Mouse (Mus musculus): Measurements from ENCODE around the gene Plppr1. TPM values are rescaled to one million over a fixed set of nuclear protein-coding genes. Genes with fewer than 3 reads are reported as not detected.

Plppr1 gene
- polyA plus RNA-seq, 1 experiment from 2014 or later, result 60.2 TPM

GRCm38 (mm10) chr4:49102769-49103193, 43.7 kb downstream of the Plppr1 start:
- Histone ChIP-seq H3K9me3 (ENCODE audit: control insufficient read depth, low read length) (no peaks in the 10 kb centered on the region), H3K9ac (replicated peaks; ENCODE audit: low read depth, low read length) (no peak overlapping the region), H3K4me3 (replicated peaks; ENCODE audit: low read length) (no peak overlapping the region), H3K27me3 (replicated peaks; ENCODE audit: control insufficient read depth, insufficient read depth, low read length) (no peaks in the 10 kb centered on the region), H3K4me1 (replicated peaks; ENCODE audit: control insufficient read depth, insufficient read depth, low read length) (peaks cover 10% of the 10 kb centered on the region), H3K36me3 (ENCODE audit: control insufficient read depth, insufficient read depth) (no peaks in the 10 kb centered on the region), H3K27ac (ENCODE audit: low read length) (no peak overlapping the region), H3K4me2 (ENCODE audit: low read length) (no peak overlapping the region)
- ATAC-seq, result no peak
- 81% methylated on average over 4 of the region's 4 CpGs for WGBS

- no peaks in the 10 kb centered on the region for H3K9me3 ChIP-seq (ENCODE audit: control insufficient read depth, low read length)
- H3K27ac ChIP-seq (ENCODE audit: low read length), result no peak overlapping the region
- no peaks in the 10 kb centered on the region for H3K36me3 ChIP-seq (ENCODE audit: control insufficient read depth, insufficient read depth)
- no peaks in the 10 kb centered on the region for H3K27me3 ChIP-seq (replicated peaks; ENCODE audit: control insufficient read depth, insufficient read depth, low read length)
- H3K4me1 ChIP-seq (replicated peaks; ENCODE audit: control insufficient read depth, insufficient read depth, low read length), result peaks cover 11% of the 10 kb centered on the region
- no peak overlapping the region for H3K4me3 ChIP-seq (replicated peaks; ENCODE audit: low read length)
- no peak overlapping the region for H3K4me2 ChIP-seq (ENCODE audit: low read length)
- WGBS, result 93% methylated on average over 8 of the region's 8 CpGs
- H3K9ac ChIP-seq (replicated peaks; ENCODE audit: low read depth, low read length), result no peak overlapping the region
- ATAC-seq, result no peak
Observed at GRCm38 (mm10) chr4:49104860-49105259, 45.8 kb downstream of the Plppr1 start.

DNA sequence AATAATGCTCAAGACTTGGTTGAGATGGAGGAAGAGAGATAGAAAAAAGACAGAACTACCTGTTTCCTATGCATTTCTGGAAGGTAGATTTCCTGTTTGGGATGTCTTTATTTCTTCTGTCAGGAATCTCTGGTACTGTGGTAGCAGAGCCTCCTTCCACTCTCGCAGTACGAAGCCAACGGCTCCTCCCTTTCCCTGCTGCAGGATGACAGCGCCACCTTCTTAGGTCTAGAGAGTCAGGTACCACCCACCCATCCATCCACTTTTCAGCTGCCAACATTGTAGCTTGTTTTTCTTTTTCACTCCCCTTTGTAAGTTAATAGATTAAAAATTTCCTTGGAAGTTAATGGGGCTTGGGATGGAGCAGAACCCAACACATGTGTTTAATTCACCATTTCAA, 48.8 kb downstream of the Plppr1 start:
- no peaks in the 10 kb centered on the region for H3K9me3 ChIP-seq (ENCODE audit: control insufficient read depth, low read length)
- peaks cover 4% of the 10 kb centered on the region; the same call in 1 of the 2 replicates for H3K4me1 ChIP-seq (replicated peaks; ENCODE audit: control insufficient read depth, insufficient read depth, low read length)
- no peaks in the 10 kb centered on the region for H3K36me3 ChIP-seq (ENCODE audit: control insufficient read depth, insufficient read depth)
- ATAC-seq, result no peak
- H3K4me3 ChIP-seq (replicated peaks; ENCODE audit: low read length), result no peak overlapping the region
- H3K4me2 ChIP-seq (ENCODE audit: low read length), result no peak overlapping the region
- H3K27me3 ChIP-seq (replicated peaks; ENCODE audit: control insufficient read depth, insufficient read depth, low read length), result no peaks in the 10 kb centered on the region
- WGBS, result 91% methylated on average over 4 of the region's 4 CpGs
- H3K27ac ChIP-seq (ENCODE audit: low read length), result no peak overlapping the region
- no peak overlapping the region for H3K9ac ChIP-seq (replicated peaks; ENCODE audit: low read depth, low read length)

DNA sequence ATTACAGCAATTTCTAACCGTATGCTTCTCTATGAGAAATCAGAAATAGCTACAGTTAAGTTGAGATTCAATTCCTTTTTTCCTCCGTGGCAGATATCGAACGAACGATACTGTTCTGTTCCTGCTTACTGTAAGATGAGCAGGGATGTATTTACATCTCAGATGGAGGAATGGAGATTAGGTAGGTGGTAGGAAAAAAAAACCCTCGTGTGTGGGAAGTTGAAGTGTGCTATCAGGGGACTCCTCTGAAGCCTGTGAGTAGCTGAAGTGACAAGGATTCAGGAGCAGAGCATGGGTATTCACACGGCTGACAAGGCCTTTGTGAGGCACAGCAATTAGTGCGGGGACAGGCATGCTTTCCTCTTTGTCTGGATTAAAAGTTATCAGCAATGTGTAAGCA, 49.3 kb downstream of the Plppr1 start:
- peaks cover 4% of the 10 kb centered on the region; the same call in 1 of the 2 replicates for H3K4me1 ChIP-seq (replicated peaks; ENCODE audit: control insufficient read depth, insufficient read depth, low read length)
- H3K4me2 ChIP-seq (ENCODE audit: low read length), result no peak overlapping the region
- H3K9ac ChIP-seq (replicated peaks; ENCODE audit: low read depth, low read length), result no peak overlapping the region
- no peaks in the 10 kb centered on the region for H3K36me3 ChIP-seq (ENCODE audit: control insufficient read depth, insufficient read depth)
- ATAC-seq, result no peak
- 46% methylated on average over 8 of the region's 8 CpGs for WGBS
- H3K4me3 ChIP-seq (replicated peaks; ENCODE audit: low read length), result no peak overlapping the region
- H3K27ac ChIP-seq (ENCODE audit: low read length), result no peak overlapping the region
- H3K27me3 ChIP-seq (replicated peaks; ENCODE audit: control insufficient read depth, insufficient read depth, low read length), result no peaks in the 10 kb centered on the region
- H3K9me3 ChIP-seq (ENCODE audit: control insufficient read depth, low read length), result no peaks in the 10 kb centered on the region

- H3K4me1 ChIP-seq (replicated peaks; ENCODE audit: control insufficient read depth, insufficient read depth, low read length), result peaks cover 4% of the 10 kb centered on the region; the same call in 1 of the 2 replicates
- H3K9me3 ChIP-seq (ENCODE audit: control insufficient read depth, low read length), result no peaks in the 10 kb centered on the region
- no peaks in the 10 kb centered on the region for H3K36me3 ChIP-seq (ENCODE audit: control insufficient read depth, insufficient read depth)
- no peaks in the 10 kb centered on the region for H3K27me3 ChIP-seq (replicated peaks; ENCODE audit: control insufficient read depth, insufficient read depth, low read length)
- no peak overlapping the region for H3K4me2 ChIP-seq (ENCODE audit: low read length)
- ATAC-seq, result no peak
- H3K9ac ChIP-seq (replicated peaks; ENCODE audit: low read depth, low read length), result no peak overlapping the region
- 40% methylated on average over 5 of the region's 5 CpGs for WGBS
- no peak overlapping the region for H3K4me3 ChIP-seq (replicated peaks; ENCODE audit: low read length)
- H3K27ac ChIP-seq (ENCODE audit: low read length), result no peak overlapping the region
Observed at GRCm38 (mm10) chr4:49109989-49110388, 50.9 kb downstream of the Plppr1 start.

DNA sequence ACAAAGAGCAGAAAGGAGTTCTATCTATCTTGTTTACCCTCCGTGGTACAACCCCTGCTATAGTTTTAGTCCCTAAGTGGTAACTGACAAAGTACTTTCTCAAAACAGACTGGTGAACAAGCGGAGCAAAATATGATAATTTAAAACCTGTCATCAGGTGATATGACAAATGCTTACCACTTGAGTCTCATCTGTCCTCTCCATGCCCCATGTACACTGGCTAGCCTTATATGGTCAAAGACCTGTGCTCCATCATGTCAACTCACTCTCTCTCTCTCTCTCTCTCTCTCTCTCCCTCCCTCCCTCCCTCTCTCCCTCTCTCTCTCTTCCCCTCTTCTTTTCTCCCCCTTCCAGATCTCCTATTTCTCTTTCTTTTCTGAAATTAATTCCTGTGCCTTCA, 59.8 kb downstream of the Plppr1 start:
- no peak for ATAC-seq
- no peak overlapping the region for H3K4me2 ChIP-seq (ENCODE audit: low read length)
- no peaks in the 10 kb centered on the region for H3K36me3 ChIP-seq (ENCODE audit: control insufficient read depth, insufficient read depth)
- H3K4me1 ChIP-seq (replicated peaks; ENCODE audit: control insufficient read depth, insufficient read depth, low read length), result no peaks in the 10 kb centered on the region
- no peak overlapping the region for H3K4me3 ChIP-seq (replicated peaks; ENCODE audit: low read length)
- no peaks in the 10 kb centered on the region for H3K9me3 ChIP-seq (ENCODE audit: control insufficient read depth, low read length)
- no peaks in the 10 kb centered on the region for H3K27me3 ChIP-seq (replicated peaks; ENCODE audit: control insufficient read depth, insufficient read depth, low read length)
- H3K27ac ChIP-seq (ENCODE audit: low read length), result no peak overlapping the region
- WGBS, result 96% methylated on average over 2 of the region's 2 CpGs
- no peak overlapping the region for H3K9ac ChIP-seq (replicated peaks; ENCODE audit: low read depth, low read length)

DNA sequence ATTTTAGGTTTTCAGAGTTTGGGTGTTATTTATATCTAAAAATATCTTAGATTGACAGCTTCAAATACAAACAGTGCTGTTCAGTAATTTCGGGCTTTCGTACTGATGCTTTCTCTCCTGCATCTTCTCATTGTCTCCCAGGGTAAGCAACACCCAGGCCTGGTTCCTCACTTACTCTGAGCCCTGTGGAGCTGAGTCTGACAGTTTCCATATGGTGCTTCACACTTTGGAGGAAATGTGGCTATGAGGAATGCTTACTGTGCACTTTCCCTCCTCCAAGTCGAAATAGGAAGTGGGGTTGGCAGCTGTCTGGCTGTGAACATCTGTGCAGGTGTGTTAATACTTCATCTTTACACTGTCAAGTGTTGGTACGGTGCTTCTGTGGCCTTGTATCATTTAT, 85.7 kb downstream of the Plppr1 start:
- Histone ChIP-seq H3K9me3 (ENCODE audit: control insufficient read depth, low read length) (no peaks in the 10 kb centered on the region), H3K4me3 (replicated peaks; ENCODE audit: low read length) (no peak overlapping the region), H3K4me1 (replicated peaks; ENCODE audit: control insufficient read depth, insufficient read depth, low read length) (0 out of 2 replicates have a peak, but pooled peaks cover 3% of the 10 kb centered on the region), H3K27me3 (replicated peaks; ENCODE audit: control insufficient read depth, insufficient read depth, low read length) (no peaks in the 10 kb centered on the region), H3K4me2 (ENCODE audit: low read length) (no peak overlapping the region), H3K36me3 (ENCODE audit: control insufficient read depth, insufficient read depth) (no peaks in the 10 kb centered on the region), H3K9ac (replicated peaks; ENCODE audit: low read depth, low read length) (no peak overlapping the region), H3K27ac (ENCODE audit: low read length) (no peak overlapping the region)
- WGBS, result 56% methylated on average over 4 of the region's 4 CpGs
- ATAC-seq, result peak; percentile 75

- H3K9me3 ChIP-seq (ENCODE audit: control insufficient read depth, low read length), result no peaks in the 10 kb centered on the region
- H3K4me1 ChIP-seq (replicated peaks; ENCODE audit: control insufficient read depth, insufficient read depth, low read length), result peaks cover 6% of the 10 kb centered on the region
- H3K27ac ChIP-seq (ENCODE audit: low read length), result no peak overlapping the region
- ATAC-seq, result no peak
- WGBS, result 62% methylated on average over 2 of the region's 2 CpGs
- no peaks in the 10 kb centered on the region for H3K27me3 ChIP-seq (replicated peaks; ENCODE audit: control insufficient read depth, insufficient read depth, low read length)
- H3K9ac ChIP-seq (replicated peaks; ENCODE audit: low read depth, low read length), result no peak overlapping the region
- H3K36me3 ChIP-seq (ENCODE audit: control insufficient read depth, insufficient read depth), result no peaks in the 10 kb centered on the region
- H3K4me2 ChIP-seq (ENCODE audit: low read length), result no peak overlapping the region
- H3K4me3 ChIP-seq (replicated peaks; ENCODE audit: low read length), result no peak overlapping the region
Observed at GRCm38 (mm10) chr4:49148775-49149174, 89.7 kb downstream of the Plppr1 start.

GRCm38 (mm10) chr4:49149251-49149650, 90.2 kb downstream of the Plppr1 start:
- H3K4me2 ChIP-seq (ENCODE audit: low read length), result no peak overlapping the region
- no peaks in the 10 kb centered on the region for H3K36me3 ChIP-seq (ENCODE audit: control insufficient read depth, insufficient read depth)
- no peak overlapping the region for H3K9ac ChIP-seq (replicated peaks; ENCODE audit: low read depth, low read length)
- H3K4me3 ChIP-seq (replicated peaks; ENCODE audit: low read length), result no peak overlapping the region
- no peaks in the 10 kb centered on the region for H3K27me3 ChIP-seq (replicated peaks; ENCODE audit: control insufficient read depth, insufficient read depth, low read length)
- H3K4me1 ChIP-seq (replicated peaks; ENCODE audit: control insufficient read depth, insufficient read depth, low read length), result peaks cover 6% of the 10 kb centered on the region
- ATAC-seq, result no peak
- WGBS, result 74% methylated on average over 2 of the region's 2 CpGs
- no peaks in the 10 kb centered on the region for H3K9me3 ChIP-seq (ENCODE audit: control insufficient read depth, low read length)
- no peak overlapping the region for H3K27ac ChIP-seq (ENCODE audit: low read length)

DNA sequence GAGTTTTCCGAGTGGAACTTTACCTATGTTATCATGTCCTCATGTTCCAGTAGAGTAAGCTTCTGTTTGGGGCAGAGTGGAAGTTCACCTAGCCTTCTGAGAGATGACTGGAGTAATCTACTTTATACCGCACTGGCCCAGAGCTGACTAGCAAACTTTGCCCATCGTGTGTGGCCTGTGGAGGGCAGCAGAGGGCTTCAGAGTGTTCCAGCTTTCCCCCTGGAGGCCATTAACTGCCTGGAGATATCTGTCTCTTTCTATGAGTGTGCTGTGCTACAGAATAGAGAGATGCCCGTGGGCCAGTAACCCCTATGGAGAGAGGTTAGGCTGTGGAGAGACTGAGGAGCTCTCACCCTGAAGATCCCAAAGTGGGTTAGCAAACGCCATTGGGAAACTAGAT, 94.8 kb downstream of the Plppr1 start:
- no peak overlapping the region for H3K27ac ChIP-seq (ENCODE audit: low read length)
- H3K4me3 ChIP-seq (replicated peaks; ENCODE audit: low read length), result no peak overlapping the region
- WGBS, result 39% methylated on average over 5 of the region's 5 CpGs
- H3K4me1 ChIP-seq (replicated peaks; ENCODE audit: control insufficient read depth, insufficient read depth, low read length), result peaks cover 3% of the 10 kb centered on the region
- H3K9me3 ChIP-seq (ENCODE audit: control insufficient read depth, low read length), result no peaks in the 10 kb centered on the region
- no peaks in the 10 kb centered on the region for H3K27me3 ChIP-seq (replicated peaks; ENCODE audit: control insufficient read depth, insufficient read depth, low read length)
- no peaks in the 10 kb centered on the region for H3K36me3 ChIP-seq (ENCODE audit: control insufficient read depth, insufficient read depth)
- H3K9ac ChIP-seq (replicated peaks; ENCODE audit: low read depth, low read length), result no peak overlapping the region
- no peak for ATAC-seq
- H3K4me2 ChIP-seq (ENCODE audit: low read length), result no peak overlapping the region
